Mouse (Mus musculus) liver, embryonic 16.5 days (tissue): ENCODE measurements around the gene Defb41. TPM values are rescaled to one million over a fixed set of nuclear protein-coding genes. Genes with fewer than 3 reads are reported as not detected.
"Not testable (repeated sequence)": the region's sequence is repeated elsewhere in the genome, so short reads cannot be mapped to it uniquely, and the experiment has no call there.

Source experiments
- ATAC-seq: fragments of 200-750 bp; cut with Nextera tagmentation; 2 replicates; pipeline ENCODE4 v1.8.0; 2017; ENCODE audit warnings: low read depth, mild to moderate bottlenecking, moderate number of reproducible peaks, moderate library complexity
- H3K27ac ChIP-seq: fragments of 300-500 bp; sonication (generic); 2 replicates; pipeline ENCODE4 v1.5.1; 2014; ENCODE audit warnings: mild to moderate bottlenecking, low read length
- H3K27me3 ChIP-seq: fragments of 300-500 bp; sonication (generic); 2 replicates; pipeline ENCODE4 v1.6.1; 2014; ENCODE audit warnings: low read depth, low read length, mixed read lengths; ENCODE audit not compliant: control insufficient read depth, insufficient read depth
- H3K36me3 ChIP-seq: fragments of 300-500 bp; sonication (generic); 2 replicates; pipeline ENCODE4 v1.6.1; 2014; ENCODE audit warnings: mild to moderate bottlenecking; ENCODE audit not compliant: control insufficient read depth, insufficient read depth
- H3K4me1 ChIP-seq: fragments of 300-500 bp; sonication (generic); 2 replicates; pipeline ENCODE4 v1.6.1; 2014; ENCODE audit warnings: low read depth, low read length, mixed read lengths; ENCODE audit not compliant: control insufficient read depth
- H3K4me2 ChIP-seq: fragments of 300-500 bp; sonication (generic); 2 replicates; pipeline ENCODE4 v1.6.1; 2014; ENCODE audit warnings: low read depth, low read length, mixed read lengths
- H3K4me3 ChIP-seq: fragments of 300-500 bp; sonication (generic); 2 replicates; pipeline ENCODE4 v1.5.1; 2014; ENCODE audit warnings: low read depth, mild to moderate bottlenecking, low read length
- H3K9ac ChIP-seq: fragments of 300-500 bp; sonication (generic); 2 replicates; pipeline ENCODE4 v1.6.1; 2014; ENCODE audit warnings: low read depth, low read length
- H3K9me3 ChIP-seq: fragments of 300-500 bp; sonication (generic); replicated peaks from 2 replicates; pipeline ENCODE4 v1.6.1; 2016; ENCODE audit warnings: low read length; ENCODE audit not compliant: control insufficient read depth
- WGBS: fragments of 180-500 bp; shearing (Covaris S2); extraction: QIAGEN DNeasy Blood & Tissue Kit; methylation state at CpG from one replicate; pipeline ENCODE4 v1.1.7; 2014; ENCODE audit not compliant: insufficient replicate concordance; 5-methylcytosine and 5-hydroxymethylcytosine counted together
- polyA plus RNA-seq: library from polyadenylated mRNA; unstranded; fragments of >200 nt; fragmentation: Nextera tagmentation; extraction: Ambion mirVana; gene quantifications from 2 replicates; pipeline ENCODE4 v1.2.1, GENCODE M21; 2015

Gene Defb41
- polyA plus RNA-seq, result not detected in 2 replicates

GRCm38 (mm10) chr1:18265038-18265437 is at the start of gene Defb41:
TSS of gene Defb41 (minus strand) at chr1:18265138.
- ATAC-seq, result no peak
- no peak within 1 kb of the TSS for H3K9ac ChIP-seq
- no peaks in the 10 kb centered on the region for H3K4me1 ChIP-seq
- H3K27ac ChIP-seq, result no peak within 1 kb of the TSS
- no peaks in the 10 kb centered on the region for H3K27me3 ChIP-seq
- H3K4me2 ChIP-seq, result no peak within 1 kb of the TSS
- no peaks in the 10 kb centered on the region for H3K9me3 ChIP-seq
- H3K36me3 ChIP-seq, result no peaks in the 10 kb centered on the region
- H3K4me3 ChIP-seq, result no peak within 1 kb of the TSS

GRCm38 (mm10) chr1:18308474-18308829 is 43.5 kb upstream of the Defb41 start:
- no peak overlapping the region for H3K9ac ChIP-seq
- H3K4me1 ChIP-seq, result no peaks in the 10 kb centered on the region
- H3K9me3 ChIP-seq, result no peaks in the 10 kb centered on the region
- no peak overlapping the region for H3K4me3 ChIP-seq
- WGBS, result 51% methylated on average over 4 of the region's 4 CpGs
- H3K27me3 ChIP-seq, result no peaks in the 10 kb centered on the region
- H3K36me3 ChIP-seq, result no peaks in the 10 kb centered on the region
- no peak for ATAC-seq
- H3K27ac ChIP-seq, result no peak overlapping the region
- no peak overlapping the region for H3K4me2 ChIP-seq

- H3K4me2 ChIP-seq, result no peak overlapping the region
- no peaks in the 10 kb centered on the region for H3K9me3 ChIP-seq
- no peaks in the 10 kb centered on the region for H3K4me1 ChIP-seq
- no peaks in the 10 kb centered on the region for H3K27me3 ChIP-seq
- no peak overlapping the region for H3K9ac ChIP-seq
- ATAC-seq, result no peak
- no peak overlapping the region for H3K4me3 ChIP-seq
- H3K36me3 ChIP-seq, result no peaks in the 10 kb centered on the region
- WGBS, result 66% methylated on average over 12 of the region's 12 CpGs
- no peak overlapping the region for H3K27ac ChIP-seq
Measured at GRCm38 (mm10) chr1:18307545-18308473, 42.9 kb upstream of the Defb41 start.

GRCm38 (mm10) chr1:18292515-18292914 is 27.6 kb upstream of the Defb41 start:
- H3K27ac ChIP-seq, result no peak overlapping the region
- no peaks in the 10 kb centered on the region for H3K36me3 ChIP-seq
- no peak overlapping the region for H3K9ac ChIP-seq
- H3K4me1 ChIP-seq, result no peaks in the 10 kb centered on the region
- no peaks in the 10 kb centered on the region for H3K9me3 ChIP-seq
- no peaks in the 10 kb centered on the region for H3K27me3 ChIP-seq
- H3K4me2 ChIP-seq, result no peak overlapping the region
- WGBS, result 35% methylated on average over 4 of the region's 4 CpGs
- no peak overlapping the region for H3K4me3 ChIP-seq
- ATAC-seq, result no peak

- Histone ChIP-seq H3K27me3 (no peaks in the 10 kb centered on the region), H3K9me3 (no peaks in the 10 kb centered on the region), H3K36me3 (no peaks in the 10 kb centered on the region), H3K27ac (no peak overlapping the region), H3K9ac (no peak overlapping the region), H3K4me3 (no peak overlapping the region), H3K4me2 (no peak overlapping the region), H3K4me1 (no peaks in the 10 kb centered on the region)
- ATAC-seq, result no peak
- WGBS, result 20% methylated on average over 3 of the region's 3 CpGs
Measured at GRCm38 (mm10) chr1:18288860-18289259, 23.9 kb upstream of the Defb41 start.

GRCm38 (mm10) chr1:18287371-18287770 is 22.4 kb upstream of the Defb41 start:
- H3K9me3 ChIP-seq, result no peaks in the 10 kb centered on the region
- H3K27me3 ChIP-seq, result no peaks in the 10 kb centered on the region
- no peak overlapping the region for H3K4me3 ChIP-seq
- no peak overlapping the region for H3K4me2 ChIP-seq
- no peaks in the 10 kb centered on the region for H3K36me3 ChIP-seq
- no peak overlapping the region for H3K9ac ChIP-seq
- no peak for ATAC-seq
- H3K27ac ChIP-seq, result no peak overlapping the region
- no peaks in the 10 kb centered on the region for H3K4me1 ChIP-seq

- 42% methylated on average over 4 of the region's 4 CpGs for whole genome bisulfite sequencing
- Histone ChIP-seq H3K9me3 (no peaks in the 10 kb centered on the region), H3K4me3 (no peak overlapping the region)
Measured at GRCm38 (mm10) chr1:18271095-18271494, 6.2 kb upstream of the Defb41 start.

GRCm38 (mm10) chr1:18268845-18269244 is 3.9 kb upstream of the Defb41 start:
- Histone ChIP-seq H3K4me2 (no peak overlapping the region), H3K36me3 (no peaks in the 10 kb centered on the region), H3K27ac (no peak overlapping the region), H3K4me1 (no peaks in the 10 kb centered on the region), H3K4me3 (no peak overlapping the region), H3K9ac (no peak overlapping the region), H3K27me3 (no peaks in the 10 kb centered on the region), H3K9me3 (no peaks in the 10 kb centered on the region)
- WGBS, result 58% methylated on average over 5 of the region's 5 CpGs
- ATAC-seq, result no peak

More at GRCm38 (mm10) chr1:18271095-18271494, 6.2 kb upstream of the Defb41 start:
- Histone ChIP-seq H3K27me3 (no peaks in the 10 kb centered on the region), H3K9ac (no peak overlapping the region), H3K27ac (no peak overlapping the region), H3K4me1 (no peaks in the 10 kb centered on the region), H3K4me2 (no peak overlapping the region), H3K36me3 (no peaks in the 10 kb centered on the region)
- no peak for ATAC-seq

- WGBS, result 60% methylated on average over 9 of the region's 9 CpGs
- not testable (repeated sequence) for H3K27ac ChIP-seq, H3K27me3 ChIP-seq, H3K36me3 ChIP-seq, H3K4me2 ChIP-seq, ATAC-seq, H3K9me3 ChIP-seq, H3K4me3 ChIP-seq, H3K9ac ChIP-seq, H3K4me1 ChIP-seq
Measured at GRCm38 (mm10) chr1:18245801-18246580, 18.9 kb downstream of the Defb41 start.
